8 mouse cellular contexts compared by ENCODE assay signal in genomic region chr5:24350073-24350472, GRCm38 (mm10). TPM values are rescaled to one million over a fixed set of nuclear protein-coding genes. Genes with fewer than 3 reads are reported as not detected.
DNase-seq lines count a peak whose midpoint lies in the region; ATAC-seq lines count a peak whose summit lies in the region.

No protein-coding gene starts in this region.

- H3K36me3 ChIP-seq in embryonic facial prominence, embryonic 15.5 days = no peaks in the 10 kb centered on the region
- peaks cover 6% of the 10 kb centered on the region; the same call in 1 of the 2 replicates for H3K36me3 ChIP-seq in hindbrain, embryonic 14.5 days (replicated peaks; ENCODE audit: control insufficient read depth, insufficient read depth)

- no peaks in the 10 kb centered on the region for H3K9me3 ChIP-seq in embryonic facial prominence, embryonic 15.5 days (replicated peaks)
- no peaks in the 10 kb centered on the region for H3K9me3 ChIP-seq in hindbrain, embryonic 14.5 days (ENCODE audit: control insufficient read depth, low read length)

- no peak for ATAC-seq in embryonic facial prominence, embryonic 15.5 days (ENCODE audit: insufficient number of reproducible peaks, low FRiP score, low TSS enrichment, low read depth)
- ATAC-seq in hindbrain, embryonic 14.5 days (ENCODE audit: low FRiP score) = no peak

- peak; percentile 56 for DNase-seq in cerebellum, adult 9-11 months
- DNase-seq in cerebellum, adult 8-10 months = no peak
- DNase-seq in hindbrain, embryonic 14.5 days (ENCODE audit: low spot score) = no peak
- DNase-seq in naive thymus-derived CD4-positive, alpha-beta T cell, adult 2 months (ENCODE audit: low read depth) = peak; percentile 8
- DNase-seq in MN1 (ENCODE audit: low spot score) = no peak
- no peak for DNase-seq in embryo, embryonic 10.5 days (ENCODE audit: low spot score)
- DNase-seq in ovary, postnatal 14 days (ENCODE audit: low spot score) = no peak

- no peak overlapping the region for H3K27ac ChIP-seq in embryonic facial prominence, embryonic 15.5 days (replicated peaks)
- no peak overlapping the region for H3K27ac ChIP-seq in hindbrain, embryonic 14.5 days

- 49% methylated on average over 3 of the region's 3 CpGs for WGBS in embryonic facial prominence, embryonic 15.5 days
- 42% methylated on average over 3 of the region's 3 CpGs for WGBS in hindbrain, embryonic 14.5 days

- no peak overlapping the region for H3K9ac ChIP-seq in embryonic facial prominence, embryonic 15.5 days
- H3K9ac ChIP-seq in hindbrain, embryonic 14.5 days = peak overlapping the region; percentile 89

- H3K4me1 ChIP-seq in embryonic facial prominence, embryonic 15.5 days = peaks cover 45% of the 10 kb centered on the region
- H3K4me1 ChIP-seq in hindbrain, embryonic 14.5 days (replicated peaks; ENCODE audit: control insufficient read depth, insufficient read depth, low read length) = peaks cover 54% of the 10 kb centered on the region

- peaks cover 76% of the 10 kb centered on the region for H3K27me3 ChIP-seq in embryonic facial prominence, embryonic 15.5 days
- 0 out of 2 replicates have a peak, but pooled peaks cover 3% of the 10 kb centered on the region for H3K27me3 ChIP-seq in hindbrain, embryonic 14.5 days (ENCODE audit: control insufficient read depth, insufficient read depth, low read length)

- no peak overlapping the region for H3K4me3 ChIP-seq in embryonic facial prominence, embryonic 15.5 days (replicated peaks)
- peak overlapping the region; percentile 84 for H3K4me3 ChIP-seq in hindbrain, embryonic 14.5 days (replicated peaks; ENCODE audit: low read length)

- peak overlapping the region; percentile 99 for H3K4me2 ChIP-seq in embryonic facial prominence, embryonic 15.5 days (replicated peaks)
- peak overlapping the region; percentile 97 for H3K4me2 ChIP-seq in hindbrain, embryonic 14.5 days (replicated peaks)

RNA-seq across cellular contexts. Expression of gene Kcnh2, which starts 1.3 kb away (rescaled TPM):
- polyA plus RNA-seq in embryonic facial prominence, embryonic 15.5 days (2015; fragmentation: Nextera tagmentation; extraction: Ambion mirVana) = 4.8 and 5.1 TPM in 2 replicates
- polyA plus RNA-seq in hindbrain, embryonic 14.5 days (2014; fragmentation: Nextera tagmentation; extraction: Ambion mirVana) = 13.9 and 15.1 TPM in 2 replicates

RNA-seq across cellular contexts. Expression of gene Nos3, which starts 14.5 kb away (rescaled TPM):
- 6.5 and 6.9 TPM in 2 replicates for polyA plus RNA-seq in embryonic facial prominence, embryonic 15.5 days (2015; fragmentation: Nextera tagmentation; extraction: Ambion mirVana)
- polyA plus RNA-seq in hindbrain, embryonic 14.5 days (2014; fragmentation: Nextera tagmentation; extraction: Ambion mirVana) = 8.6 and 10.6 TPM in 2 replicates

RNA-seq across cellular contexts. Expression of gene Atg9b, which starts 41.9 kb away (rescaled TPM):
- polyA plus RNA-seq in embryonic facial prominence, embryonic 15.5 days (2015; fragmentation: Nextera tagmentation; extraction: Ambion mirVana) = 3.9 and 4.7 TPM in 2 replicates
- polyA plus RNA-seq in hindbrain, embryonic 14.5 days (2014; fragmentation: Nextera tagmentation; extraction: Ambion mirVana) = 1.6 and 2.4 TPM in 2 replicates

RNA-seq across cellular contexts. Expression of gene Abcb8, which starts 43.4 kb away (rescaled TPM):
- 40.7 and 47.0 TPM in 2 replicates for polyA plus RNA-seq in embryonic facial prominence, embryonic 15.5 days (2015; fragmentation: Nextera tagmentation; extraction: Ambion mirVana)
- 42.0 and 45.6 TPM in 2 replicates for polyA plus RNA-seq in hindbrain, embryonic 14.5 days (2014; fragmentation: Nextera tagmentation; extraction: Ambion mirVana)

Comparison
In these comparisons a context has a peak if more than half of its experiments do, and no peak if none do; other contexts are left out.
1. DNase-seq: peak in cerebellum, adult 9-11 months (single experiment) and naive thymus-derived CD4-positive, alpha-beta T cell, adult 2 months (single experiment); none in cerebellum, adult 8-10 months (single experiment), hindbrain, embryonic 14.5 days (single experiment), MN1 (single experiment), embryo, embryonic 10.5 days (single experiment) and ovary, postnatal 14 days (single experiment).